Mouse (Mus musculus): ENCODE measurements around the gene Rreb1. TPM values are rescaled to one million over a fixed set of nuclear protein-coding genes. Genes with fewer than 3 reads are reported as not detected.

Rreb1 gene
- polyA plus RNA-seq, 1 experiment from 2014 or later = 9.0 TPM

DNA sequence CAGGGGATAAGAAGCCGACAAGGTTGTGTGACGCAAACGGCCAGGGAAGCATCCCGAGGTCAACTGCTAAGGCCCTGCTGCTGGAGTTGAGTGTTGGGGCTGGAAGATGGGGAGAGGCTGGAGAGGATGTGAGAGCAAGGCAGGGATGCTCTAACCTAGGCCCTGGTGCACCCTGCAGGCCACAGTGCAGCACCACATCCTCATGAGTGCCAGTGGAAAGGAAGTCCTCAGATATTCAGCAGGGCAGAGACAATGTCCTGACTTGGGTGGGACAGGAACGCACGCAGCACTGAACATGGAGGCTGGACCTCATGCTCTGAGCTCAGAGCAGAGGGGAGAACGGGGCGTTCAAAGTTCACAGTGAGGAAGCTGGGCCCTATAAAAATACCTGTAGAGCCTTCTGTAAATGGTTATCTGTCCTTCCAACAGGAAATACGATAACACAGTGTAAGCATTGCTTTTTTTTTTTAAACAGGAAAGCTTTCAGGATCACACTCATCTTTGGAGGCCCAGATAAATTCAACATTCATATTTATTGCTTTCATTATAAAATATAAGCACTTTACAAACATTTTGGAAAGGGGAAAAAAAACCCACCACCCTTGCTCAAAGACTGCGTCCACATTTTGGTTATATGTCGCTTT lies 192.8 kb downstream of the Rreb1 start:
- DNase-seq (ENCODE audit: low spot score) = no peak
- Histone ChIP-seq H3K9me3 (replicated peaks; ENCODE audit: low read length) (no peaks in the 10 kb centered on the region), H3K4me1 (replicated peaks; ENCODE audit: insufficient read depth, low read length) (peaks cover 19% of the 10 kb centered on the region), H3K4me3 (replicated peaks; ENCODE audit: low read depth, low read length) (no peak overlapping the region), H3K27me3 (ENCODE audit: insufficient read depth, low read length) (no peaks in the 10 kb centered on the region), H3K27ac (no peak overlapping the region), H3K9ac (ENCODE audit: low read depth, low read length) (no peak overlapping the region), H3K4me2 (ENCODE audit: low read length) (no peak overlapping the region), H3K36me3 (ENCODE audit: insufficient read depth, low read length) (no peaks in the 10 kb centered on the region)
- 56% methylated on average over 11 of the region's 11 CpGs for WGBS
- TF ChIP-seq CTCF (IDR thresholded peaks at IDR 0.05; ENCODE audit: low read depth) = peak; percentile 53; the same call in 1 of the 2 replicates
- ATAC-seq (replicated peaks; ENCODE audit: low FRiP score, low read depth) = no peak

DNA sequence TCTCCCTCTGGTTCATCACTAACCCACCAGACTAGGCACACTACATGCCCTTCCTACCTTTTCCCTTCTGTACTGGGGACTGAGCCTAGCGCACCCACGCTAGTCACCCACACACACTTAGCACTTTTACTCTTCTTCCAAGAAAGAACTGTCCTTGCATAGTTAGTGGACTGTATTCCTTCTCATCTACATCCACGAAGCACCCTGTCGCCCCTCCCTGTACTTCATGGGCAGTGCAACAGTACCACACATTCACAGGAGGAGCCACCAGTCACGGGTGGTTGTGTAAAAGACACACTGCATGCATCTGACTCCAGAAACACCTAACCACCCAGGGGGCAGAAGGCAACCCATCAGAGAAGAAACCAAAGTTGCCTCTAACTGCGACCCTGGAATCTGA lies 195.8 kb downstream of the Rreb1 start:
- 86% methylated on average over 6 of the region's 6 CpGs for WGBS
- H3K9ac ChIP-seq (ENCODE audit: low read depth, low read length) = no peak overlapping the region
- H3K9me3 ChIP-seq (replicated peaks; ENCODE audit: low read length) = no peaks in the 10 kb centered on the region
- ATAC-seq (replicated peaks; ENCODE audit: low FRiP score, low read depth) = no peak
- no peak overlapping the region for H3K4me3 ChIP-seq (replicated peaks; ENCODE audit: low read depth, low read length)
- no peaks in the 10 kb centered on the region for H3K27me3 ChIP-seq (ENCODE audit: insufficient read depth, low read length)
- no peak for DNase-seq (ENCODE audit: low spot score)
- peaks cover 1% of the 10 kb centered on the region; the same call in 1 of the 2 replicates for H3K4me1 ChIP-seq (replicated peaks; ENCODE audit: insufficient read depth, low read length)
- 0 out of 2 replicates have a peak, but pooled peaks cover 15% of the 10 kb centered on the region for H3K36me3 ChIP-seq (ENCODE audit: insufficient read depth, low read length)
- no peak overlapping the region for H3K27ac ChIP-seq
- no peak for TF ChIP-seq CTCF (IDR thresholded peaks at IDR 0.05; ENCODE audit: low read depth)
- no peak overlapping the region for H3K4me2 ChIP-seq (ENCODE audit: low read length)

DNA sequence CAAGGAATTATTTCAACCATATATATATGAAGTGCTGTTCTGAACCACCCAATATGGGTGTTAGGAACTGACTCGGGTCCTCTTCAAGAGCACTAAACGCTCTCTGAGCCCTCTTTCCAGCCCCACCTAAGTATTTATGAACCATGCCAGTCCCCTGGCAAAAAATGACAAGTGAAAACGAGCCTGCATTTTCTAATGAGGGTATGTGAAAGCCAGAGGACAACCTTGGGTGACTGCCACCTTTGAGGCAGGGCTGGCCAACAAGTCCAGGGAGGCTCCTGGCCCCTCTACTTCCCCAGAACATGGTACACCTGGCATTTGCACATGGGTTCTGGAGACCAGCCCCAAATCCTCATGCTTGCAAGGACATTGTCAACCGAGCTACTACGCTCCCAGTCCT lies 196.5 kb downstream of the Rreb1 start:
- Histone ChIP-seq H3K36me3 (ENCODE audit: insufficient read depth, low read length) (0 out of 2 replicates have a peak, but pooled peaks cover 20% of the 10 kb centered on the region), H3K27ac (no peak overlapping the region), H3K27me3 (ENCODE audit: insufficient read depth, low read length) (no peaks in the 10 kb centered on the region), H3K4me2 (ENCODE audit: low read length) (no peak overlapping the region), H3K9ac (ENCODE audit: low read depth, low read length) (no peak overlapping the region), H3K4me3 (replicated peaks; ENCODE audit: low read depth, low read length) (no peak overlapping the region), H3K9me3 (replicated peaks; ENCODE audit: low read length) (no peaks in the 10 kb centered on the region), H3K4me1 (replicated peaks; ENCODE audit: insufficient read depth, low read length) (no peaks in the 10 kb centered on the region)
- no peak for DNase-seq (ENCODE audit: low spot score)
- 82% methylated on average over 5 of the region's 5 CpGs for WGBS
- no peak for TF ChIP-seq CTCF (IDR thresholded peaks at IDR 0.05; ENCODE audit: low read depth)
- no peak for ATAC-seq (replicated peaks; ENCODE audit: low FRiP score, low read depth)

DNA sequence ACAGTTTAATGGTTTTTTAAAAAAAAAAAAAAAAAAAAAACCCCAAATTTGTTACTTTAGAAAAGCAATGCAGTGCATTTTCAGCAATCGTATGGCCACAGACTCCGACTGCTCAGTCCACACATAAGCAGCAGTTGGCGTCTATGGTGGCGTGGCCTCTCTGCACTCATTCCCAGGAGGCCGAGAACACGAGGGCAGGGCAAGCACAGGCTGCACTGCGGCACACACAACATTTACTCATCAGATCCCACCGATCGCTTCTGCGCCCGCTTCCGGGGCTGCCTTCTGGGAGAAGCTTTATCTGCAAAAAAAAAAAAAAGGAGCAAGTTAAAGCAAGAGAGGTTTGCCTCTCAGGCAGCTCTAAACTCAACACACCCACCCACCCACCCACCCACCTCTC lies 201.3 kb downstream of the Rreb1 start:
- 94% methylated on average over 12 of the region's 12 CpGs for WGBS

DNA sequence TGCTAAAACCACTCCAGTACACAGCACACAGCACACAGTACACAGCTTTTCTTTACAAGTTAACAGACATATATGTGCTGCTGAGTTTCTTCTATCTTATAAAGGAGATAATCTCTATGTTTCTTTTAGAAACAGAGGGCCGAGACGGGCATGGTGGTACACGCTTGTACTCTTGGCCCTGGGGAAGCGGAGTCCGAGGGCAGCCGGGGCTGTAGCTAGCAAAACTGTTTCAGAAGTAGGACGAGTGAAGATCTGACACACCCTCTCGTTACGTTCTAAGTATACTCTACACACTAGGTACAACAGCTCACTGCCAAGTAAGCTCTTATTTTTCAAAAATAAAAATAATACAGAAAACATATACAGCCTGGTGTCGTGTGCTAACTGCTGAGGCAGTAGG lies 202.1 kb downstream of the Rreb1 start:
- ATAC-seq (replicated peaks; ENCODE audit: low FRiP score, low read depth) (no peak), DNase-seq (ENCODE audit: low spot score) (no peak)
- WGBS = 92% methylated on average over 10 of the region's 10 CpGs
- H3K4me2 ChIP-seq (ENCODE audit: low read length) = no peak overlapping the region
- no peak overlapping the region for H3K27ac ChIP-seq
- TF ChIP-seq CTCF (IDR thresholded peaks at IDR 0.05; ENCODE audit: low read depth) = no peak
- H3K4me1 ChIP-seq (replicated peaks; ENCODE audit: insufficient read depth, low read length) = no peaks in the 10 kb centered on the region
- H3K36me3 ChIP-seq (ENCODE audit: insufficient read depth, low read length) = peaks cover 59% of the 10 kb centered on the region
- no peak overlapping the region for H3K9ac ChIP-seq (ENCODE audit: low read depth, low read length)
- H3K4me3 ChIP-seq (replicated peaks; ENCODE audit: low read depth, low read length) = no peak overlapping the region
- H3K27me3 ChIP-seq (ENCODE audit: insufficient read depth, low read length) = no peaks in the 10 kb centered on the region
- H3K9me3 ChIP-seq (replicated peaks; ENCODE audit: low read length) = no peaks in the 10 kb centered on the region

More for the DNA sequence above, 201.3 kb downstream of the Rreb1 start:
- Histone ChIP-seq H3K27me3 (ENCODE audit: insufficient read depth, low read length) (no peaks in the 10 kb centered on the region), H3K36me3 (ENCODE audit: insufficient read depth, low read length) (peaks cover 54% of the 10 kb centered on the region), H3K4me2 (ENCODE audit: low read length) (no peak overlapping the region), H3K9ac (ENCODE audit: low read depth, low read length) (no peak overlapping the region), H3K9me3 (replicated peaks; ENCODE audit: low read length) (no peaks in the 10 kb centered on the region), H3K27ac (no peak overlapping the region), H3K4me3 (replicated peaks; ENCODE audit: low read depth, low read length) (no peak overlapping the region), H3K4me1 (replicated peaks; ENCODE audit: insufficient read depth, low read length) (no peaks in the 10 kb centered on the region)
- ATAC-seq (replicated peaks; ENCODE audit: low FRiP score, low read depth) (no peak), DNase-seq (ENCODE audit: low spot score) (no peak)
- no peak for TF ChIP-seq CTCF (IDR thresholded peaks at IDR 0.05; ENCODE audit: low read depth)

DNA sequence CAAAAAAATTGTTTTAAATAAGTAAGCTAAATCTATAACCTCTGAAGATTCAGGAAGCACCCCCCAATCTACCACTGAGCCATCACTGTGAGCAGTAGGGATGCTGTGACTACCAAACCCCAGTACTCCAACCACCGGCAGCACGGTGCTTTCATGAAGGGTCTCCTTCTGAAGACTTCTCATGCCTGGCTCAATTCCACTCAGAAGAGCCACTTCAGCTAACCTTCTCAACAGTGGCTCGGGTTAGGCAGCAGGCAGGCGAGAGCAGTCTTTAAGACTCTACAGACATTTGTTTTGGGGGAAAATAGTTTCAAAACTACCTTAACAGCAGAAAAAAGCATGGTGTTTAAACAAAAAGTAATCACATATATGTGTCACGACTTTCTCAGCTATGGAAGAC lies 202.9 kb downstream of the Rreb1 start:
- ATAC-seq (replicated peaks; ENCODE audit: low FRiP score, low read depth) (no peak), DNase-seq (ENCODE audit: low spot score) (no peak)
- no peak for TF ChIP-seq CTCF (IDR thresholded peaks at IDR 0.05; ENCODE audit: low read depth)
- H3K9ac ChIP-seq (ENCODE audit: low read depth, low read length) = no peak overlapping the region
- H3K4me3 ChIP-seq (replicated peaks; ENCODE audit: low read depth, low read length) = no peak overlapping the region
- H3K27me3 ChIP-seq (ENCODE audit: insufficient read depth, low read length) = no peaks in the 10 kb centered on the region
- H3K9me3 ChIP-seq (replicated peaks; ENCODE audit: low read length) = no peaks in the 10 kb centered on the region
- no peak overlapping the region for H3K27ac ChIP-seq
- no peak overlapping the region for H3K4me2 ChIP-seq (ENCODE audit: low read length)
- H3K4me1 ChIP-seq (replicated peaks; ENCODE audit: insufficient read depth, low read length) = no peaks in the 10 kb centered on the region
- 92% methylated on average over 5 of the region's 5 CpGs for WGBS
- peaks cover 63% of the 10 kb centered on the region for H3K36me3 ChIP-seq (ENCODE audit: insufficient read depth, low read length)

DNA sequence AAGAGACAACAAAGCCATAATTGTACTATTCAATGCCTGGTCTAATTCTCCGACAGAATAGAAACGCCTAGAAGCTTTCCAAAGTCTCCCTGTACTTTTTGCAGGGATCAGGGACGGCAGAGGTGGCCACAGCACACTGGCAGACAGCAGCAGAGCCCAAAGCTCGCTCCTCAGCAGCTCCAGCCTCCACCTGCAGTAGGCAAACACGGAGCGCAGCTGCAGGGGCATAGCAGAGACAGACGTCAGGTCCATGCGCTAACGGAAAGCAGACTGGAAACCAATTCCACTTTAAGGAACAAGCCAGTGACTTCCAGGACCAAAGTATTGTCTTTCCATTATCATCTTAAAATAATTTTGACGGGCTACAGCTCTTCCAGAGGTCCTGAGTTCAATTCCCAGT lies 208.0 kb downstream of the Rreb1 start:
- 90% methylated on average over 10 of the region's 10 CpGs for WGBS
- no peaks in the 10 kb centered on the region for H3K4me1 ChIP-seq (replicated peaks; ENCODE audit: insufficient read depth, low read length)
- no peak overlapping the region for H3K9ac ChIP-seq (ENCODE audit: low read depth, low read length)
- no peak for ATAC-seq (replicated peaks; ENCODE audit: low FRiP score, low read depth)
- no peaks in the 10 kb centered on the region for H3K27me3 ChIP-seq (ENCODE audit: insufficient read depth, low read length)
- no peak overlapping the region for H3K4me2 ChIP-seq (ENCODE audit: low read length)
- no peak overlapping the region for H3K4me3 ChIP-seq (replicated peaks; ENCODE audit: low read depth, low read length)
- H3K9me3 ChIP-seq (replicated peaks; ENCODE audit: low read length) = no peaks in the 10 kb centered on the region
- DNase-seq (ENCODE audit: low spot score) = no peak
- H3K36me3 ChIP-seq (ENCODE audit: insufficient read depth, low read length) = peaks cover 85% of the 10 kb centered on the region
- no peak overlapping the region for H3K27ac ChIP-seq
- no peak for TF ChIP-seq CTCF (IDR thresholded peaks at IDR 0.05; ENCODE audit: low read depth)
